Mouse (Mus musculus): Measurements from ENCODE around the gene Zfp433.
"Not testable (repeated sequence)": the region's sequence is repeated elsewhere in the genome, so short reads cannot be mapped to it uniquely, and the experiment has no call there.

Zfp433 gene

GRCm38 (mm10) chr10:81704531-81705301 is at the start of gene Zfp433:
TSS of gene Zfp433 (plus strand) at chr10:81704825.
- peak; percentile 100 for ATAC-seq (ENCODE audit: insufficient number of reproducible peaks, low FRiP score, low TSS enrichment)

DNA sequence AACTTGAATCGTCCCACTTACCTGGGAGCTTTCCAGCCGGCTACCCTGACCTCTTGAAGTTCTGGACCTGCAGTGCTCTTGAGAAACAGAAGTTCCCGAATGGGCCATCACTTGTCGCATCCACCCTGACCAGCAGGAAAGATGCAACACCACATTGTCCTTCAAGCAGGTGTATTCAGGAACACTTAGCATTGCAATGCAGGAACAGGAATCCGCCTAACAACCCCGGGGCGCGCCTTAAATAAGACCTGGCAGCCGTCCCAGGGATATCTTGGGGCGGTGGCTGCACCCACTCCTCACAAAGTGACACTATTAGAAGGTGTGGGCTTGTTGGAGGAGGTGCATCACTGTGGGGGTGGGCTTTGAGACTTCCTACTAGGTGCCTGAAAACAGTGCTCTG is 49.4 kb upstream of the Zfp433 start:
- no peak for ATAC-seq (ENCODE audit: insufficient number of reproducible peaks, low FRiP score, low TSS enrichment)

GRCm38 (mm10) chr10:81656174-81656573 is 48.5 kb upstream of the Zfp433 start:
- ATAC-seq (ENCODE audit: insufficient number of reproducible peaks, low FRiP score, low TSS enrichment) = no peak

DNA sequence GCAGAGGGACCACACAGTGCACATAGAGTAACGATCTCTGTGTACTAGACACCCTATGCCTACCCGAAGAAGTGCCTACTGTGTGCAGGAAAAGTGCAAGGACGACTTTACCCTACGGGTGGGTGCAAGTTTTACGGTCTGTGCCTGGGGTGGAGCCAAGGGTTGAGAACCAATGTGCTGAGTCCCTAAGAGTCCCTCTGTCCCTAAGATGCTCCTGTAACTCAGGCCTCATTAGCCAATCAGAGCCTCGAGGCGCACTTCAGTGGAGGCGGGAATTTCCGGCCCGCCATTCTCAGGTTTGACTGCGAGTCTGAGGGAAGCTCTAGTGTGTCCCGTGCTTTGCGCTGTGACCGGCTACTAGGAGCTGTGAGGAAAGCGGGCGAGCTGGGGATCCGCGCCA is 17.5 kb upstream of the Zfp433 start:
- ATAC-seq (ENCODE audit: insufficient number of reproducible peaks, low FRiP score, low TSS enrichment) = not testable (repeated sequence)

GRCm38 (mm10) chr10:81770506-81771403 is 66.1 kb downstream of the Zfp433 start, which contains the start of gene Gm3055:
TSS of gene Gm3055 (minus strand) at chr10:81771161.
- peak; percentile 100 for ATAC-seq (ENCODE audit: insufficient number of reproducible peaks, low FRiP score, low TSS enrichment)

DNA sequence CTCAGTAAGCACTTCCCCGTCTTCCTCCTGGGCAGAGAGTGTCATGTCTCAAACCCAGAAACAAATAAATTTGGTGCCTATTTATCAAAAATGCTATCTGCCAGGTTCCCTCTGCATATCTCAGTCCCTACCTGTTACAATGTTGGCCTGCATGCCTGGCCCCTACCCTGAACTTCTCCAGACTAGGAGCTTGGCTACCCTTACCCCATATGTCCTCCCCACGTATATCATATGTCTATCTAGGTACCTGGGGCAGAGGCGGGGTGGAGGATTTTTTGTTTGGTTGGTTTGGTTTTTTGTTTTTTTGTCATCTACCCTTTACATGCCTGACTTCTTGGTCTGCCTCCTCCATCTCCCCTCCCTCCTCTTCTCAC is 66.8 kb downstream of the Zfp433 start:
- peak; percentile 34; the same call in 1 of the 2 replicates for ATAC-seq (ENCODE audit: insufficient number of reproducible peaks, low FRiP score, low TSS enrichment)

Measured in cerebellum, adult (tissue).